Mouse (Mus musculus): Measurements from ENCODE around the gene Fam151a. TPM values are rescaled to one million over a fixed set of nuclear protein-coding genes. Genes with fewer than 3 reads are reported as not detected.

Fam151a gene
- total RNA-seq, 2 experiments from 2014 or later, result not detected

Other genes with a start within 250 kb of the Fam151a start
- not detected for gene Bsnd, start 241.6 kb upstream of the Fam151a start, total RNA-seq (2021)
- 100 to 1,000 TPM; 143 to 145 TPM for gene Dhcr24, start 172.9 kb upstream of the Fam151a start, total RNA-seq (2021)
- gene Lexm, start 116.6 kb upstream of the Fam151a start, total RNA-seq (2021), result under 1 TPM in 1 of 2 experiments, not detected in 1; 0.22 TPM
- 1 to 10 TPM; 1.6 to 1.9 TPM for gene Ttc22, start 111.5 kb upstream of the Fam151a start, total RNA-seq (2021)
- gene Pars2, start 82.8 kb upstream of the Fam151a start, total RNA-seq (2021), result 1 to 10 TPM; 6.0 to 9.2 TPM
- gene Ttc4, start 54.9 kb upstream of the Fam151a start, total RNA-seq (2021), result 10 to 100 TPM; 57.4 to 62.1 TPM
- 1 to 10 TPM; 1.3 to 1.6 TPM for gene Mroh7, start 3.0 kb upstream of the Fam151a start, total RNA-seq (2021)
- gene Acot11, start 71.1 kb downstream of the Fam151a start, total RNA-seq (2021), result 1 to 10 TPM; 3.7 to 3.8 TPM
- gene Ssbp3, start 176.8 kb downstream of the Fam151a start, total RNA-seq (2021), result 100 to 1,000 TPM; 146 to 149 TPM

All from left cerebral cortex, postnatal 4 days (tissue).